Mouse (Mus musculus) c-Kit-positive CD71-positive TER-119-positive erythroid progenitor cells, embryonic 14.5 days (primary cell): ENCODE data around the gene Prkaca.
"Not testable (repeated sequence)": the region's sequence is repeated elsewhere in the genome, so short reads cannot be mapped to it uniquely, and the experiment has no call there.

Experiments used
- DNase-seq: peaks from one replicate; pipeline ENCODE4 v3.0.0-alpha.2; 2013; ENCODE audit warnings: low spot score

Prkaca gene

GRCm38 (mm10) chr8:83976101-83976630 lies 3.4 kb downstream of the Prkaca start:
- DNase-seq, result no peak

- no peak for DNase-seq
Measured at GRCm38 (mm10) chr8:83976779-83977350, 4.1 kb downstream of the Prkaca start.

GRCm38 (mm10) chr8:83977646-83978045 lies 4.9 kb downstream of the Prkaca start:
- no peak for DNase-seq

GRCm38 (mm10) chr8:83978200-83978599 lies 5.4 kb downstream of the Prkaca start:
- no peak for DNase-seq

GRCm38 (mm10) chr8:83980250-83980649 lies 7.5 kb downstream of the Prkaca start:
- DNase-seq, result no peak

- no peak for DNase-seq
Measured at GRCm38 (mm10) chr8:83980845-83981244, 8.1 kb downstream of the Prkaca start.

GRCm38 (mm10) chr8:83981533-83981932 lies 8.7 kb downstream of the Prkaca start:
- DNase-seq, result no peak

GRCm38 (mm10) chr8:83982449-83982848 lies 9.7 kb downstream of the Prkaca start:
- DNase-seq, result no peak

GRCm38 (mm10) chr8:83983222-83983621 lies 10.4 kb downstream of the Prkaca start:
- DNase-seq, result not testable (repeated sequence)

- no peak for DNase-seq
Measured at GRCm38 (mm10) chr8:83989243-83989642, 16.4 kb downstream of the Prkaca start.

- no peak for DNase-seq
Measured at GRCm38 (mm10) chr8:83990170-83990569, 17.4 kb downstream of the Prkaca start.

GRCm38 (mm10) chr8:83992488-83992887 lies 19.7 kb downstream of the Prkaca start:
- DNase-seq, result no peak

- DNase-seq, result no peak
Measured at GRCm38 (mm10) chr8:83994030-83994429, 21.2 kb downstream of the Prkaca start.

- DNase-seq, result no peak
Measured at GRCm38 (mm10) chr8:83995973-83996372, 23.2 kb downstream of the Prkaca start.

GRCm38 (mm10) chr8:83996567-83997505 lies 24.0 kb downstream of the Prkaca start:
- peak; percentile 81 for DNase-seq

- DNase-seq, result no peak
Measured at GRCm38 (mm10) chr8:83997511-83998141, 24.8 kb downstream of the Prkaca start, which contains the start of gene Samd1. Gene Samd1 (plus strand): TSS chr8:83997672.

GRCm38 (mm10) chr8:83998231-83999056 lies 25.7 kb downstream of the Prkaca start:
- peak; percentile 68 for DNase-seq

- no peak for DNase-seq
Measured at GRCm38 (mm10) chr8:83999057-83999705, 26.4 kb downstream of the Prkaca start.

- DNase-seq, result no peak
Measured at GRCm38 (mm10) chr8:83999825-84000224, 27.0 kb downstream of the Prkaca start.

GRCm38 (mm10) chr8:84001281-84002000 lies 28.6 kb downstream of the Prkaca start, which contains the start of gene 1700067K01Rik:
Gene 1700067K01Rik (plus strand): TSS chr8:84001502.
- DNase-seq, result no peak
